Mouse (Mus musculus): ENCODE measurements around the gene Gnaq.

DNA sequence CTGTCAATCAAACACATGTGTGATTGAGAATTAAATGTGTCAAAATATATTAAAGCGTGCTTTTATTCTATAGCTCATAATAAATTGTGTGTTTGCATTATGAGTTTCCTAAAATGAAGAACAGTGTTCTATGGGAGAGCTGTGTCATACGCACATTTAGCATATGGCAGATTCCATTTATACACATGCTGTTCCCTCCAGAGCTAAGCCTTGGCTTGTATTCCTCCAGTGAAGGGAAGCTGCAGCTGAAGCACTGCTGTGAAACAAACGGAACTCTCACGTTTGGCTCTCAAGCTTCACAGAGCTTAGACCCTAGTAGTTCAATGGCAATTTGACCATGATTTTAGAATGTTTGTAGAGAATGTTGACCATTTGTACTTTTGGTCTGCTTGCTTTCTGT lies 129.7 kb downstream of the Gnaq start:
- no peak for TF ChIP-seq TAL1 (IDR thresholded peaks at IDR 0.05; ENCODE audit: low read length)
- no peak for TF ChIP-seq GATA1 (IDR thresholded peaks at IDR 0.05; ENCODE audit: low read length)

All from erythroblast, embryonic 14.5 days (primary cell).